Mouse (Mus musculus) cerebellum, adult 2 months (tissue): ENCODE data around the gene Pum1.

Experiments
- CTCF ChIP-seq: fragments of 200-500 bp; IDR thresholded peaks from 2 replicates; pipeline ENCODE4 v1.5.1; 2011; ENCODE audit warnings: low read depth, mild to moderate bottlenecking, control low read depth, low read length, moderate library complexity, borderline replicate concordance; ENCODE audit not compliant: insufficient read depth
- POLR2A ChIP-seq: fragments of 200-500 bp; IDR thresholded peaks from 2 replicates; pipeline ENCODE4 v1.6.1; 2011; ENCODE audit warnings: low read length, control low read depth, borderline replicate concordance; ENCODE audit not compliant: insufficient read depth

GRCm38 (mm10) chr4:130773899-130774298 lies 110.8 kb downstream of the Pum1 start:
- TF ChIP-seq CTCF (no peak), POLR2A (no peak)
